Mouse (Mus musculus) layer of hippocampus, adult 11-12 months (tissue): Measurements from ENCODE around the gene Fam3a.
"Not testable (repeated sequence)": the region's sequence is repeated elsewhere in the genome, so short reads cannot be mapped to it uniquely, and the experiment has no call there.

Experiments used
- DNase-seq: peaks from one replicate; pipeline ENCODE4 v3.0.0; 2022; ENCODE audit warnings: low spot score

The Fam3a gene

DNA sequence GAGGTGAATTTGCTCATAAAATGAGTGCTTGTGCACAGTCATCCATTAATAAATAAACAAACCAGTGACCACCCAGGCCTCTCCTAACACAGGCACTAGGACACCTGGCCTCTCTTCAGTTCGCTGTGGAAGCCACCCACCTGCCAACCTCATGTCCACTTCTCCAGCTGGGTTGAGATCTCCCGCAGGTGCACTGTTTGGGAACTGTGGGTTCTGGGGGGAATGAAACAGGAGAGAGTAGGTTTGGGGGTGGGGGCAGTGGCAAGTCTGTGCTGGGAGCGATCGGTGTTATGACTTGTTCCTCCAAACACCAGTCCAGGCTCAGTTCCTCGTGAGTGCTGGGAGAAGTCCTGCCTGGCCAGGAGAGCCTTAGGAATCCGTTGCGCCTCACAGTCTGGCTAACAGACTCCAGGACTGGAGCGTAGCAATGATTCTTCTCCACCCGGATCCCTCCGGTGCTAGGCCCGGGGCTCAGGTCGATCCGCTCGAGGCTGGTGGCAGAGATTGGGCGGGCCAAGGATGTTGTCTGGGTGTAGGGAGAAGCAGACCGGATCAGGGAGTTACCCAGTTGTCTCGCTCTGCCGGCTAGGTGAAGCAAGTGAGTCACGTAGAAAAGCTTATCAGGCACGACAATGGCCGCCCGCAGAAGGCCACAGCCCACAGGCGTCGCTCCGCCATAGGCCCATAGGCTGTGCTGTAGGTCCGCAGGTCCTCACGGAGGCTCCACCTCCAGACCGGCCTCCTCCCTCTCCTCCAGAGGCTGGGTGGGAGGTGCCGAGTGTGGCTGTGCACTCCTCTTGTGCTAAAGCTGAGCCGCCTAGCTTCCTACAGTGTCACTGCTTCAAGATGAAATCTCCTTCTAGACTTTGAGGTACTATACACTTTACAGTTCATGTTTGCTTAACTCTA lies at the start of gene Fam3a, which contains the start of gene Ikbkg:
Fam3a (minus strand) TSS at position 738 of the 909 bp plus-strand sequence.
Ikbkg (plus strand) TSS at position 756 of the 909 bp plus-strand sequence.
- peak; percentile 79 for DNase-seq

DNA sequence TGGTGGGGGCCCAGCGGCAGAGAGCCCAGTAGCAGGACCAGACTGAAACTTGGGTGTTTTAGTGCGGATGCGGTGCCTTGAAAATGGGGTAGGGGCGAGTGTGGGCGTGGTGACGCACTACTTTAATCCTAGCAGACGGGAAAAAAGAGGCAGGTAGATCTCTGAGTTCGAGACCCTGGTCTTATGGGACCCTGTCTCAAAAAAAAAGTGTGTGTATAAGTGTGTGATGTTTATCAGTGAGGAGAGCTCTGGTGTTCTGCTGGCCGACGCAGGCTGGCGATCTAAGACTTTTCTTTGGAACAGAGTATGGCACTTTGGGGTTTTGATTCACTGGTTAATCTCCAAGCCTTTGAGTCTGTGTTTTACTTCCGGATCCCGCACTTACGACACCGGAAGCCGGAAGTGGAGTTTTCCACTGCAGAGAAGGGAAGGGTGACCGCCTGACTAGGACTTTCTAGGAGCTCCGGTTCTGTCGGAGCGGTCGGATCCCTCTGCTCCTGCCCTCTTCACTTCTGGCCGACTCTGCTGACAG lies 36.3 kb upstream of the Fam3a start:
- peak; percentile 72 for DNase-seq

GRCm38 (mm10) chrX:74428826-74429276 lies 35.8 kb upstream of the Fam3a start, which contains the start of gene G6pdx:
Gene G6pdx (minus strand): TSS chrX:74429194.
- DNase-seq, result peak; percentile 90

- DNase-seq, result no peak
These were observed 35.2 kb upstream of the Fam3a start for GRCm38 (mm10) chrX:74428146-74428825.

GRCm38 (mm10) chrX:74427116-74427515 lies 34.0 kb upstream of the Fam3a start:
- DNase-seq, result peak; percentile 6

DNA sequence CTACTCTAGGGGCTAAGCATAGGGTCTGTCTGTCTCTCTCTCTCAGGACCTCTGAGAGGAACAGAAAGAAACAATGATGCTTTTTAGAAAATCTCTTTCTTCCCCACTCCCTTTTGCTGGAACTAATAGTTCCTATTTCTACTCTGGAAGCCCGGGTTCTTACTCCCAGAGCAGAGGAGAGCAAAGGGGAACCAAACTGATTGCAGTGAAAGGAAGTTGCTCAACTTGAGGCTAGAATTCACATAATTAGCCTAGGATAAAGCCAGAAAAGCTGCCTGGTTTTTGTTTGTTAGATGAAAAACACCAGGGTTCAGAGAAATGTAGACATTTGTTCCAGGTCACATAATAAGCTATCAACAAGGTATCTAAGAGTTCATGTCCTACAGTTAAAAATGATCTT lies 33.2 kb upstream of the Fam3a start:
- DNase-seq, result no peak

DNA sequence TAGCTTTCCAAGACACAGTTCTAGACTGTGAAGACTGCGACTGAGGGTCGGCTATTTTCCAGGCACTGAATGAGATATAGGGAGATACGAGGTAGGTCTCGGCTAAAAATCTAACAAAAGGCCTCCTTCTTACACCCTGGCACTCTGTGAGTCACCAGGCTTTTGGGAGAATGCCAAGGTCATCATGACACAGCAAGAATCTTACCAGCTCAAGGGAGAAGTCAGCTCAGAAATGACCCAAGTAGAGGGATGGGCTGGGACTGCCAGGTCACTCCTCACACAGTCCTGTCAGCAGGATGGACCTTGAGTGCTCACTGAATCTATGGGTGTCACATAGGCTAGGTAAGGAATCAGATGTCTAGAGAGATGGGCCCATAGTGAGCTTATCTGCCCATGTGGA lies 32.1 kb upstream of the Fam3a start:
- peak; percentile 34 for DNase-seq

GRCm38 (mm10) chrX:74424443-74424842 lies 31.4 kb upstream of the Fam3a start:
- DNase-seq, result no peak

- peak; percentile 73 for DNase-seq
These were observed 20.3 kb upstream of the Fam3a start for GRCm38 (mm10) chrX:74413377-74413776.

GRCm38 (mm10) chrX:74408340-74408739 lies 15.3 kb upstream of the Fam3a start:
- no peak for DNase-seq

GRCm38 (mm10) chrX:74400136-74400535 lies 7.1 kb upstream of the Fam3a start:
- no peak for DNase-seq

DNA sequence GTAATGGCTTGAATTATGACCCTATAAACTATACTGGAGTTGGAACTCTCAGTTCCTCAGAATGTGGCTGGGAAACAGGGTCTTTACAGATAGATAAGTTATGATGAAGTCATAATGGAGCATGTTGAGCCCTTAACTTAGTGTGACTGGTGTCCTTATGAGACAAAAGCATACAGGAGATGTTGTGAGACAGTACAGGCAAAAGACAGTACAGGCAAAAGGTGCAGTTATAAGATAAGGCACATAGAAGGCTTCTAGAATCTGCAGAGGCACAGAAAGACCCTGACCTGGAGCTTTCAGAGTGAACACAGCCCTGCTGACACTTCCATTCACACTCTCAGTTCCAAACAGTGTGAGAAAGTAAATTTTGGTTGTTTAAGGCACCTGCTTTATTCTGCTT lies 4.9 kb downstream of the Fam3a start:
- DNase-seq, result no peak

- no peak for DNase-seq
These were observed 8.6 kb downstream of the Fam3a start for GRCm38 (mm10) chrX:74384451-74384850.

DNA sequence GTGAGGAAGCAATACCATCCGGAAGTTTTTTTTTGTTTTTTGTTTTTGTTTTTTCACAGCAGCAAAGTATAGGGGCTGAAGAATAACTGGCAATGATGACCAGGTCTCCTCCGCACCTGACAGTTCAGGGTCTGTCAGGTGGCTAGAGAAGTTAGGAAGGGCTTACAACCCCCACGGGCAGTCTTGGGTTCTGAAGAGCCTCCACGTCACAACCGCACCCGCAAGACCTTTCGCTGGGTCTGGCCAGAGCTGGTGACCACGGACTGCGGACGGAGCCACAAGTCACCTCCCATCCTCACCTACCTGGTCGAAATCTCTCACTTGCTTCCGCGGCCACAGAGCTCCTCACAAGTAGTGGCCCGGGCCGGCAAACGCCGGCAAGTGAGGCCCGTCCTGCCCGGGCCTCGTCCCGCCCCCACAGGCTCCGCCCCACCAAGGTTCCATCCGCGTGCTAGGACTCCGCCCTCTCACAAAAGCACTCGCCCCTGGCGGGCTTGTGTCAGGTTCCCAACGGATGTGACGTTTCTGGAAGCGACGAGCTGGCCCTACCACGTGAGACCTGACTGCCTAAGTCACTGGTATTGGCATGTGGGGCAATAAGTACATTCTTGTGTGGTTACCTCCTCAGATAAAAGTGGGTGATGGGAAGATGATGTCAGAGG lies 20.1 kb downstream of the Fam3a start, which contains the start of the genes Ubl4a and Slc10a3:
Ubl4a (minus strand) TSS at position 331 of the 662 bp plus-strand sequence.
Slc10a3 (minus strand) TSS at position 462 of the 662 bp plus-strand sequence.
- peak; percentile 82 for DNase-seq

DNA sequence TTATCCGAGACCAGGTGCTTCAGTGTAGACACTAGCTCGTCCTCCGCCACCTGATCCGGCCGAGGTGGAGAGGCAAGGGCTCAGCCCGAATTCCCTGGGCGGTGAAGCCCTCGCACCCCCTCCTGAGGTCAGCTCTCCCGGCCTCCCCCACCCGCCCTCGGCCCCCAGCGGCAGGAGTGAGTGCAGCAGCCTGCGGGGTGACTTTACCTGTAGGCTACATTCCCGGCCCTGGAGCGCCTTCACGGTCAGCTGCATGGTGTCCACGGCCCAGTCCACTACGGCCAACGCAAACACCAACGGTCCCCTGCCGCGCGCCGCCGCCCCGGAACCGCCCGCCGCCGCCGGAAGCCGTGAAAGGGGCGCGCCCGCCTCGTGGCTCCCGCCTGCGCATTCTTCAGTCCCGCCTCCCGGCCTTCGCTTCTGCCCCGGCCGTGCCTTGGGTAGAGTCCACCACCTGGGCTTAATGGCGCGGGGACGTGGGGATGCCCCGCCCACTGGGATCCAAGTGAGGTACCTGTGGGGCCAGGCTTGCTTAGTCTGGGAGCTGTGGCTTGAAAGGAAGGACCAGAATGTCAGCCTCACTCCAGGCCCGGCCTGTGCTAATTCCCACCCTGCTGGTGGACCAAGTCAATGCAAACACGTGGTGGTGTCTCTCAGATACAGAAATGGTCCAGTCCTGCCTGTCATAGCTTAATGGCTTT lies 24.7 kb downstream of the Fam3a start:
- DNase-seq, result peak; percentile 49

- no peak for DNase-seq
These were observed 25.6 kb downstream of the Fam3a start for GRCm38 (mm10) chrX:74367512-74367911.

DNA sequence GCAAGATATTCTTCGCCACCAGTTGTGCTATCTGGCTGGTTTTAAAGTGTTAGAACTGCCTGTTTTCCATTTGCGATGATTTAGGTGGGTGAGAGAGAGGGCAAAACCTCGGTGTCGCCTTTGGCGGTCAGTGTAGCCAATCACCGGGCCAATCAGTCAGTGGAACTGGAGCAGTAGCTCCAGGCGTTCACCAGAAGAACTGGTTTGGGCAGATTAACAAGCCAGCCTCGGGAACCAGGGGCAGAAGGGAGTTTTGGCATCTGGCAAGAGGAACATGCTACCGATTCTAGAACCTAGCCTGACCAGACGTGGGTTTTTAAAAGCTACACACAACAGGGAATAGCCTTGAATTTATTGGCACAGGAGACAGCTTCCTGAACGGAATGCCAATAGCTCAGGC lies 33.9 kb downstream of the Fam3a start:
- DNase-seq, result no peak

GRCm38 (mm10) chrX:74357069-74357468 lies 36.0 kb downstream of the Fam3a start:
- not testable (repeated sequence) for DNase-seq

- peak; percentile 78 for DNase-seq
These were observed 39.7 kb downstream of the Fam3a start, which contains the start of gene Lage3 for GRCm38 (mm10) chrX:74353467-74353770. Gene Lage3 (minus strand): TSS chrX:74353618.

DNA sequence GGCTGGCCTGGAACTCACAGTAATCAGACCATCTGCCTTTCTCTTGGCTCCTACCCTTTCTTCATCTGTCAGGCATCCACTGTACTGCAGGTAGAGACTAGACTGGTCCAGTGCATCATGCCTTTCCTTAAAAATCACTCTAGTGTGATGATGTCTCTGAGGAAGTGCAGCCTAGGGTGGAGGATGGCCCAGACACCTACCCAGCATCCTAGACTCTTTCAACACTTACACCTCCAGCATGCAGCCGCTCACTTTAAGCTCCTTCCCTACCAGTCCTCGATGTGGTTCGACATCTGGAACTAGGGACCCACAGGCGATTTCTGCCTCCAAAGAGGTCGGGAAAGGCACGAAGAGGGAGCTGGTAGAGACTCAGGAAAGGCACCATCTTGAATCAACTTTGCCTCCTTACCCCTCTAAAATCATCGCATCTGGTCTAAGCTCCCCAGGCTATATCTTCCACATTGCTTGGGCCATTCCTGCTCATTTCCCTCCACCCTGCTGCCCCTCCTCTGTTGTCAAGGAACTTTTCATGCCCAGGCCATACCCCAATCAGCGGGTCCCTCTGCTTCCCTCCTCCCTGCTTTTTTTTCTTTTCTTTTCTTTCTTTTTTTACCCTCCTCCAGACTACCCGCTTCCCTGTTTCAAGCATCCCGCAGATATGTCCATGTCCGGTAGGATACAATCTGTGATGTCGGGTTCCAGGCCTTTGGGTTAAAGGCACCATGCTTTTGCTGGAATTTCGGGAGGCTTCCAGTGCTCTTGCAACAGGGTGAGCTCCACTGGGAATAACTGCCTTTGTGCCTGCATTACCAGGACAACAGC lies 40.2 kb downstream of the Fam3a start:
- no peak for DNase-seq
